Mouse (Mus musculus) brain, embryonic 14.5 days (tissue): ENCODE data around the gene Ece2.

Experiments used
- CTCF ChIP-seq: fragments of 200-500 bp; IDR thresholded peaks from 2 replicates; pipeline ENCODE4 v1.5.1; 2012; ENCODE audit warnings: inconsistent platforms, mild to moderate bottlenecking, moderate library complexity, borderline replicate concordance; ENCODE audit not compliant: insufficient read depth, insufficient read length; ENCODE audit errors: extremely low read depth
- POLR2A ChIP-seq: fragments of 200-500 bp; IDR thresholded peaks from 2 replicates; pipeline ENCODE4 v1.6.1; 2012; ENCODE audit warnings: mild to moderate bottlenecking, inconsistent platforms, borderline replicate concordance; ENCODE audit not compliant: poor library complexity, insufficient read depth, insufficient read length, severe bottlenecking; ENCODE audit errors: extremely low read depth

GRCm38 (mm10) chr16:20643911-20644310 is 14.3 kb downstream of the Ece2 start:
- TF ChIP-seq POLR2A = no peak
- TF ChIP-seq CTCF = no peak
